Mouse (Mus musculus) gastrocnemius, postnatal 25 days (tissue): ENCODE data around the gene Slc2a12. TPM values are rescaled to one million over a fixed set of nuclear protein-coding genes. Genes with fewer than 3 reads are reported as not detected.

ENCODE experiments used
- DNase-seq: peaks from one replicate; pipeline ENCODE4 v3.0.0; 2022
- long read RNA-seq, 2 experiments: library from polyadenylated mRNA; stranded (forward); transcript quantifications; one replicate each; pipeline ENCODE4 v2.0.0; 2021
- total RNA-seq, 2 experiments: library from RNA; stranded (reverse); gene quantifications; 1 replicate in 1 of 2; 2 replicates in 1 of 2; pipeline ENCODE4 v1.2.3; 2021

Slc2a12 gene
- total RNA-seq = 10 to 100 TPM in 1 of 2 experiments, 1 to 10 TPM in 1; 9.9 to 11.6 TPM
- long read RNA-seq, experiment 1, full-length matches to known transcripts = 5 of 29 reads
- long read RNA-seq, experiment 1, partial matches to known transcripts = 0 of 29 reads
- long read RNA-seq, experiment 1, other reads (novel, unspliced or antisense) = 24 of 29 reads
- long read RNA-seq, experiment 2, full-length matches to known transcripts = 9 of 32 reads
- long read RNA-seq, experiment 2, partial matches to known transcripts = 0 of 32 reads
- long read RNA-seq, experiment 2, other reads (novel, unspliced or antisense) = 23 of 32 reads

DNA sequence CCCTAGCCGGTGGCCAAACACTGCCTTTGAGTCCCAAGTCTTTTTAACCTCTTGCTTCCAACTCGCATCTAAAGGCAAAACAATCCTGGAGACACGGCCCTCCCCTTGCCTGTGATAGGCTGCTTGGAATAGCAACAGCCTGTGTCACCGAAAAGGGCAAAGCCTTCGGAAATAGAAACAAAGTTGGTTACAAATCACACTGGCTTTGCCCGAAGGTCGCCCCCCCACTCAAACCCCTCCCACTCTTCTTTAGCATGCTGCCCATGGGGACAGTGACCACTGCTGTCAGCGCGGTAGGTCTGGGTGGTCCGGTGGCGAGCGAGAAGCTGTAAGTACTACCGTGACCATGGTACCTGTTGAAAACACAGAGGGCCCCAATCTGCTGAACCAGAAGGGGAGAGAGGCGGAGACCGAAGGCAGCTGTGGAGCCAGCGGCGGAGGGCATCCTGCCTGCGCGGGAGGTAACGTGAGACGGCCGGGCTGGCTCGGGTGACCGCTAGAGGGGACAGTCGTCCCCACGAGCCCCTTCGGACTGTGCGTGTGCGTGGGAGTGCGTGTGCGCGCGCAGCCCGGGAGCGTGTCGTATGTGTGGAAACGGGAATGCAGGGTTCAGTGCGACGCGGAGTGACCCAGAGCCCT, at the start of gene Slc2a12:
Gene Slc2a12, plus strand, starts transcription at position 159 of the 639 bp plus-strand sequence.
- DNase-seq = peak; percentile 78

DNA sequence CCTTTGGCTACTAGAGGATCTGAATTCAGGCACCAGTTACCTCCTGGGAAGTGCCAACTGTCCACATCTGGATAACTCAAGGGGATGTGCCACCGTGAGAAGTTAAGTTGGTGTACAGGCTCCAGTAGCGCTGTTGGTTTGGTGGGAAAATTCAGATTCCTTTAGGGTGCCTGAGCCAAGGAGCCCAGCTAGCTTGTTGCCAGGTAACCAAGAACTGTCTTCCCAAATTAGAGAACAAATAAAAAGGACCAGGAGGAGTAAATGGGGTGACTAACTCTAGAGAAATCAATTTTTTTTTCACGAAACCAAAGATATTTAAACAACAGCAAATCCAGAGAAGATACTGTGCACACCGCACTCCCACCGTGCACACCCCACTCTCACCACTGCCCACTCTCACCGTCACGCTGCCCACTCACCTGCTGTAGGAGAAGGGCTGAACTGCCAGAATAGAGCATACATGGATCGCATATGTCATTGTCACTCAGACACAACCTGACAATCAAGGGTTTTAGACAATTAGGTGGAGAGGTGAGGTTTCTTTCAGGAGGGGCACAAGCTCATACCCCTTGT, 45.8 kb upstream of the Slc2a12 start:
- DNase-seq = no peak

- no peak for DNase-seq
These were observed 43.8 kb upstream of the Slc2a12 start for GRCm38 (mm10) chr10:22601046-22601445.

DNA sequence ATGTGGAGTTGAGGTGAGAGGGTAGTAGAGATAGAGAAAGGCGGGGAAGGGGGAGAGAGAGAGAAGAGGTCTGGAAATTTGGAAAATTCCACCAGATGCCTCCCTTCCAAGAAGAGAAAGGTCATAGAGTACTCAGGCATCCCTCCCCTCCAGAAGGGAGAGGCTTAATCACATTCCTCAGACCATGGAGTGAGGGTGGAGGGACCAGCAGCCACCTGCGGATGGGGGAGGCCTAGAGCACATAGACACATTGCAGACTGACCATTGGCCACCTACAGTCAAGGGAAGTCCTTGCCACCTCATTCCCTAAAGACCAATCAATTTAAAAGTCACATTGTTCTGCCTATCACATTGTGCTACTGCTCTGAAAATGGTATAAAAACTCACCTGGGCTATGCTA, 40.0 kb upstream of the Slc2a12 start:
- no peak for DNase-seq

DNA sequence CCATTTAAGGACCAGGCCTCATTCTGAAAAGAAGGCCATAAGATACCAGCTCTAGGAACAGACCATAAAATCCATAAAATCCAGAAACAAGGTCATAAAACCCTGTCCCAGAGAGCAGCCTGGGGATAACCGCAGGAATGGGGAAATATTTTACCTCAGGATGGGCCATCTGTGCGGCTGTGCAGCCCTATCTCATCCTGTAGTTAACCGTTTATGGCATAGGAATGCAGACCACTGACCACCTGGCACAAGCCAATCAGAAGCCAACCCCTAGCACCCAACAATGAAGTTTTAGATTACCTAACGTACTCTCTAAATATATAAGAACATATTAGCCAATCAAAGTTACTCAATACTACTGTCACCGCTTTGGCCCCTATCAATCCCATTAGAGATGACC, 36.5 kb upstream of the Slc2a12 start:
- DNase-seq = no peak

DNA sequence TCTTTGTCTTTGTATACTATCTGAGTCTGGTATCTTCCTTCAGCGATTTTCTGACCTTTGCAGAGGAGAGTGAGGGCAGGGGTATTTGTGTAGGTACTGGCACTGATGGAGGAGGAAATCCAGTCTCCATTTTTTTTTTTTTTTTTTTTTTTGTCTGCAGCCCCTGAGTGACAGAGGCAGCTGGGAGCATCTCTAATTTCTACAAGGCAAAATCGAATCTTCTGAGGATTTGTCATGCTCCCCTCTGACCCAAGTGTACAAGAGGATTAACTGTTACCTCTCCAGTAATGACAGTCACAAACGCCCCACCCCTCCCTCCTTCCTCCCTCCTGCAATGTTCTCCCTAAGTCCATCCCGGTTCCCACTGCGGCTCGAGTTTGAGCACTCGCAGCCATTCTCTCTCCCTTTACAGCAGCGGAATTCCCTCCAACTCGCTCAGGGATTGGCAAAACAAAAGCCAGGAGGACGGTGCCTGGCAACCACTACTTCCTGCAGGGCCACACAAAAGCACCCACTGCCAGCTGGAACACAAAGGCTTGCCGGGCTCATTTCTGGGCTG, 35.9 kb upstream of the Slc2a12 start:
- DNase-seq = peak; percentile 12

DNA sequence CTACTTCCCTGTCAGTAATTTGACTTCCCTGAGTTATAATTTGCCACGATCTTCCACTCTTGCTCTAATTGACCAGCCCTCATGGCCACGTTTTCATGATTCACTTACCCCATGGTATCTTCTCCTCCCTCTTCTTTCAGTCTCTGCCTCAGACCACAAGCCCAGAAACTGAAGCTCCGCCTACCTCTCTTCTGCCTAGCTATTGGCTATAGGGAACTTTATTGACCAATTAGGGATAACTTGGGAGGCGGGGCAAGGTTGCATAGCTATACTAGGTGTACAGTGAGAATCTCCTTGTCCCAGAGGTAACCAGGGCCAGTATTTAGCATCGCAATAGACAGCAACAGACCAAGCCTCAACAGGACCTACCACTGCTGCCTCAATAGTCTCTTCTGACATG, 31.5 kb upstream of the Slc2a12 start:
- no peak for DNase-seq

GRCm38 (mm10) chr10:22614554-22614953, 30.3 kb upstream of the Slc2a12 start:
- DNase-seq = no peak

GRCm38 (mm10) chr10:22615309-22615708, 29.5 kb upstream of the Slc2a12 start:
- DNase-seq = no peak

- no peak for DNase-seq
These were observed 26.0 kb upstream of the Slc2a12 start for GRCm38 (mm10) chr10:22618842-22619241.

DNA sequence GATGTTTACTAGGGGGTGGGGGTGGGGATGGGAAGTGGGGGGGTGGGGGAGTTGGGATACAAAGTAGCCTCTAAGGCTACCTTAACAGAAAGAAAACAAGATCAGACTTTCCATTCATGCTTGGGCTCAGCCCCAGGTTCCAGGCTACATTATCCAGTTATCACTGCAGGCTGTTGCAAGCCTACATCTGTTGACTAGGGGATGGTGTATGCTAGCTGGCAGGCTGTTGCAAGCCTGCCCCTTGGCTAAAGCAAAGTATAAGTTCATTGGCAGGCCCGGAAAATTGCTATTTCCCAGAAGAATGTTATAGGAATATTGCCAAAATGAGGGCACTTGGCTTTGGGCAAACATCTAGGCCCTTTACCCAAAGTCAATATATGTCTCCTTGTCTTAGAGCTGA, 16.0 kb upstream of the Slc2a12 start:
- DNase-seq = no peak

- no peak for DNase-seq
These were observed 13.7 kb upstream of the Slc2a12 start for GRCm38 (mm10) chr10:22631103-22631502.

DNA sequence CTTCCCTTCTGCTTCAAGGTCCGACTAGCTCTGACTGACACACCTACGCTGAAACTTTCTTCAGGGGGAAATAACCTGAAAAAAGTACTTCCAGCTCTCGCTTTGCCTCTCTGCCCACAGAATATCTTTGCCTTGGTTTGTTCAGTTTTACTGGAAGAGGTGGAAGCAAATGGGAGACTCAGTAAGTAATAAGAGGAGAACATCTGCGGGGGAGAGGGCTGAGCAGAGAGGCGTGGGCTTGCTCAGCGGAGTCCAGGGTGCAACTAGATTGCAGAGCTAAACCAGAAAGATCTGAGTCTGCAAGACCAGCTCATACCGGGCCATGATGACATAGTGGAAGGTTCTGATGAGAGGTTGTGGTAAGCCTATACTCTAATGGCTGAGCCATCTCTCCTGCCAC, 13.3 kb upstream of the Slc2a12 start:
- DNase-seq = no peak

- DNase-seq = no peak
These were observed 12.9 kb upstream of the Slc2a12 start for GRCm38 (mm10) chr10:22631956-22632355.

GRCm38 (mm10) chr10:22633406-22634306, 11.2 kb upstream of the Slc2a12 start:
- no peak for DNase-seq

- no peak for DNase-seq
These were observed 7.6 kb upstream of the Slc2a12 start for GRCm38 (mm10) chr10:22637241-22637640.

DNA sequence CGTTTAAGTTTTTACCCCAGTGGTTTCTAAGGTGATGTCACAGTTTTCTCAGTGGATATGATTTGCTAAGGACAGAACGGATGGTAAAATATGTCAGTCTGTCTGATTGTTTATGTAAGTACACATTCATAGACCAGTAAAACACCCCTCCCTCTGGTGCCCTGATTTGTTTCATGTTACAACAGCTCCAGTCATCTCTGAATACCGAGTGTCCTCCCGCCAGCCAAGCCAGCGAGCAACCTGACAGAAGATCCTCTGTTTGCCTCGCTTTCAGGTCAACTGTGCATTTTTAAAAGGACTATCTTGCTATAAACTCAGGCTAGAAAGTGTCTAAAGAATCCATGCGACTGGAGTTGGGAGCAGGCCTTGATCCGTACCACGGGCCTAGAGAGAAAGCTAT, 640 bp upstream of the Slc2a12 start:
- peak; percentile 35 for DNase-seq

DNA sequence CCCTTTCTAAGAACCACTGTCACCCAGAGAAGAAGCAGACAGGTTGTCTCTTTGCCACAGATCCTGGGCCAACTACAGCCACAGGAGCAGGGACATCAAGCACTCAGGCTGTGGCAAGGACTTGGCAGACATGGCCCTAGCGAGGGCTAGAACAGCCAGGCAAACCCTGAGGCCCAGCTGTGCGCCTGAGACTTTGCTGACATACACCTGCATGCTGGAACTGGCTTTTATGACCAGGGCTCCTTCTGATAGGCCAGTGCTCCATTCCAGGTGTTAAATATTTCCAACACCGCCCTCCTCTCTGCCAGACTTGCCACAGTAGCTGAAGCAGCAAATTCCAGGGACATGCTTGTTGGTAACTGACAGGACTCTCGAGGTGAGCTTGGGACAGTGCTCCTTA, 3.9 kb downstream of the Slc2a12 start:
- DNase-seq = no peak

DNA sequence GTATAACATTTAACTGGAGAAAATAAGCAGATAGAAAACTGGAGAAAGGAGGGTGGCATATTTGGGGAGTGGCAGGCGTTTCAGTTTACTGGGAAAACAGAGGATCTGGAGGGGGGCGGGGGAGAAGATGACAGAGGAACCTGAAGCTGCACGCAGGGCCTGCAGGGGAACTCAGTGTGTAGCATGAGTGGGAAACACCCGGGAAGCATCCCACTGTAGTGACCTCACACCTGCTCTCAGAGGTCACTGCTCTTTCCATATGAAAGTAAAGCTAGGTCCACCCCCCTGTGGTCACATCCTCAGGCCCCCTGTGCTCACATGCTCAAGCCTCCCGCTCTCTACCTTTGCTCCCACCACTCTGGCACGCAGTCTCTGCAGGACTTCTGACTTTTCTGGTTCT, 9.0 kb downstream of the Slc2a12 start:
- DNase-seq = no peak

DNA sequence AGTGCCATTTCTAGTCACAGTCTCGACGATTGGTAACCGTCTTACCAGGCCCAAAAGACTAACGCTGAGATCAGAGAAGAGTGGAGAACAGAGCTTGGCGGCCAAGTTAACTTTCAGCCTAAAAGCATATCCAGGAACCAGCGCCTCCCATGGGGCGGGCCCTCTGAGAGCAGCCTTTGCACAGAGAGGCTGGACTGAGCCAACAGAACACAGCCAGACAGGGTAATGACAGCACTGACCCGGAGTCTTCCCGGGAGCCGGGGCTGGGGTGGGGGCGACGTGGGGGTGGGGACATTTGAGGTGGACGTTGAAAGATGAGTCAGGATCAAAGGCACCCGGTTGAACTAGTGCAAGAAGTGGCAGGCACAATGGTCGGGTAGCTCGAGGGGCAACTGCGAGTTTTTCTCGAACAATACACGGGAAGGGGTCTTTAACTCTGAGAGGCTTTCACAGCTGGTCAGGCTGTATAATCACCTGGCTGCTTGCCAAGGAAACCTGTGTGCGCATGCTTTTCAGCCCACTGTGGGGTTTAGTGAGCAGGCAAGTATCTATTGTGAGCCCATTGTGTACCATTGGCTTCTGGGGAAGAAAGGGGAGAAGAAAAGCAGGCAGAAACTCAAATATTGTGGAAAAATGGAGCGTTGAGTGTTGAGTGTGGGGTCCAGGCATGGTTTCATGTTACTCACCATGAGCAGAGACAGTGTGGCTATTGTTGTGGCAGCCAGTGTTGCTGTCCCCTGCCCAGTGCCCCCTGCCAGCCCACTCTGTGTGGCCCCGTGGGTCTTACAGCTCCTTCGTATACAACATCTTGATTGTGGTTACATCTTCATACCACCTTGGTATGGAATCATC, 13.9 kb downstream of the Slc2a12 start:
- peak; percentile 56 for DNase-seq

DNA sequence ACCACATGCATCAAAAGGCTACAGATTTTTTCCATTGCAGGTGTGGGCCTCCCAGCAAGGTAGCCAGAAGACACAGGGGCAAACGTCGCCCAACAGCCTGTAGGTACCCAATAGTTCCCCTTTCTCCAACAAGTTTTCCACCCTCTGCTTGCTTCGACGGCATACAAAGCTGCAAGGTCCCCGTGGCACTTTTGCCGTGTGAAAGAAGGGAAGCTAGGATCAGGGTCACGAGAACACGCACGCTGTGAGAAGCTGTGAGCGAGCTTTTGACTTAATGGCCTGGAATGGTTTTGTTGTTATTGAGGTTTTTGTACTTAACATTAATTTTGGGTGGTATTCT, 14.5 kb downstream of the Slc2a12 start:
- no peak for DNase-seq
